Comparison of ENCODE assay signal across 11 mouse cellular contexts in the genomic region with DNA sequence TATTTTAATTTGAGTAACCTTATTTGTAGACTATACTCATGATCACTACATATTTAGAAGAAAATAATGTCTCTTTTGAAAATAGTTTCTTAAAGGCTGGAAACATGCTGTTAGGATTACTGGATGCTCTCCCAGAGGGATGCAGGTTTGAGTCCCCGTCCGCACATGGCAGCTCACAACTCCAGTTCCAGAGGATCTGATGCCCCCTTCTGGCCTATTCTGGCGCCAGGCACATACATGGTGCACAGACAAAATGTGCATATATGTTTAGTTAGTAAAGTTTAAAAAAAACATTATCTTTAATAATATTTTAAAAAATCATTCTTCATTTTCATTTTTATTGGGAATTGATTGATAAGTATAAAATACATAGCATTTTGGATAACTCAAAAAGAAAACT. TPM values are rescaled to one million over a fixed set of nuclear protein-coding genes. Genes with fewer than 3 reads are reported as not detected.
DNase-seq lines count a peak whose midpoint lies in the region; ATAC-seq and TF ChIP-seq lines count a peak whose summit lies in the region.
"Had no signal": no experiment of that assay in that cellular context is flagged by ENCODE, and none has a peak within 500 bp of the region (broad histone marks: within the 10 kb centered on the region; RNA-seq: fewer than 3 reads in every experiment).

No protein-coding gene starts in this region.

- no peak overlapping the region for H3K4me3 ChIP-seq in kidney, postnatal 0 days (replicated peaks; ENCODE audit: low read depth, low read length)
- H3K4me3 ChIP-seq in stomach, postnatal 0 days (ENCODE audit: low read depth, low read length): no peak overlapping the region
- H3K4me3 ChIP-seq: forebrain, embryonic 15.5 days; heart, embryonic 10.5 days; hindbrain, embryonic 15.5 days; neural tube, embryonic 12.5 days had no signal

- H3K36me3 ChIP-seq in kidney, postnatal 0 days (ENCODE audit: insufficient read depth, low read length): no peaks in the 10 kb centered on the region
- H3K36me3 ChIP-seq in stomach, postnatal 0 days (ENCODE audit: control insufficient read depth, insufficient read depth, low read length): no peaks in the 10 kb centered on the region
- H3K36me3 ChIP-seq: forebrain, embryonic 15.5 days had no signal

- no peaks in the 10 kb centered on the region for H3K4me1 ChIP-seq in kidney, postnatal 0 days (replicated peaks; ENCODE audit: insufficient read depth, low read length)
- no peaks in the 10 kb centered on the region for H3K4me1 ChIP-seq in stomach, postnatal 0 days (replicated peaks; ENCODE audit: control insufficient read depth, insufficient read depth)
- H3K4me1 ChIP-seq: forebrain, embryonic 15.5 days; heart, embryonic 10.5 days; hindbrain, embryonic 15.5 days; neural tube, embryonic 12.5 days had no signal

- no peak overlapping the region for H3K9ac ChIP-seq in kidney, postnatal 0 days (ENCODE audit: low read depth, low read length)
- no peak overlapping the region for H3K9ac ChIP-seq in stomach, postnatal 0 days (ENCODE audit: low read length)
- H3K9ac ChIP-seq: forebrain, embryonic 15.5 days; hindbrain, embryonic 15.5 days; neural tube, embryonic 12.5 days had no signal

- DNase-seq in kidney, postnatal 0 days (ENCODE audit: low spot score): no peak
- DNase-seq in kidney, adult 18-20 months: no peak
- DNase-seq in right cerebral cortex, postnatal 14 days: peak; percentile 20
- no peak for DNase-seq in right cerebral cortex, postnatal 36 days (ENCODE audit: low spot score in 2 of 2)
- peak; percentile 36 for DNase-seq in ZHBTc4 (ENCODE audit: low read depth, low spot score)
- no peak for DNase-seq in stomach, postnatal 0 days (ENCODE audit: low spot score)
- no peak for DNase-seq in urinary bladder, postnatal 14 days (ENCODE audit: low spot score)

- no peak overlapping the region for H3K27ac ChIP-seq in kidney, postnatal 0 days
- H3K27ac ChIP-seq in stomach, postnatal 0 days (replicated peaks): no peak overlapping the region
- H3K27ac ChIP-seq: forebrain, embryonic 15.5 days; heart, embryonic 10.5 days; hindbrain, embryonic 15.5 days; neural tube, embryonic 12.5 days had no signal

- 88% methylated on average over 3 of the region's 3 CpGs for WGBS in kidney, postnatal 0 days
- WGBS in stomach, postnatal 0 days: 78% methylated on average over 3 of the region's 3 CpGs

- no peaks in the 10 kb centered on the region for H3K27me3 ChIP-seq in kidney, postnatal 0 days (ENCODE audit: insufficient read depth, low read length)
- no peaks in the 10 kb centered on the region for H3K27me3 ChIP-seq in stomach, postnatal 0 days (ENCODE audit: control insufficient read depth, insufficient read depth, low read length)
- H3K27me3 ChIP-seq: forebrain, embryonic 15.5 days; hindbrain, embryonic 15.5 days; neural tube, embryonic 12.5 days had no signal

- H3K4me2 ChIP-seq in kidney, postnatal 0 days (ENCODE audit: low read length): no peak overlapping the region
- no peak overlapping the region for H3K4me2 ChIP-seq in stomach, postnatal 0 days (replicated peaks; ENCODE audit: low read depth)
- H3K4me2 ChIP-seq: forebrain, embryonic 15.5 days; hindbrain, embryonic 15.5 days; neural tube, embryonic 12.5 days had no signal

- TF ChIP-seq EP300 in stomach, postnatal 0 days (optimal IDR thresholded peaks at IDR 0.05): no peak

- no peaks in the 10 kb centered on the region for H3K9me3 ChIP-seq in kidney, postnatal 0 days (replicated peaks; ENCODE audit: low read length)
- H3K9me3 ChIP-seq in stomach, postnatal 0 days (ENCODE audit: control insufficient read depth, low read length): no peaks in the 10 kb centered on the region
- H3K9me3 ChIP-seq: forebrain, embryonic 15.5 days; heart, embryonic 10.5 days; hindbrain, embryonic 15.5 days; neural tube, embryonic 12.5 days had no signal

- no peak for ATAC-seq in kidney, postnatal 0 days (replicated peaks; ENCODE audit: low FRiP score, low read depth)
- no peak for ATAC-seq in stomach, postnatal 0 days (ENCODE audit: low FRiP score, low TSS enrichment)
- ATAC-seq: forebrain, embryonic 15.5 days had no signal

- peak; percentile 25; the same call in 1 of the 2 replicates for TF ChIP-seq CTCF in kidney, postnatal 0 days (IDR thresholded peaks at IDR 0.05; ENCODE audit: low read depth)
- TF ChIP-seq CTCF in stomach, postnatal 0 days (IDR thresholded peaks at IDR 0.05; ENCODE audit: low read depth): peak; percentile 48

RNA-seq across cellular contexts. Expression of a gene that starts 47.9 kb away (rescaled TPM):
- polyA plus RNA-seq in kidney, postnatal 0 days (2015; fragmentation: Nextera tagmentation; extraction: Ambion mirVana): 1.5 and 1.7 TPM in 2 replicates
- polyA plus RNA-seq in stomach, postnatal 0 days (2015; fragmentation: Nextera tagmentation; extraction: Ambion mirVana): 3.0 and 3.1 TPM in 2 replicates

Comparison
In these comparisons a context has a peak if more than half of its experiments do, and no peak if none do; other contexts are left out.
1. DNase-seq: peak in right cerebral cortex, postnatal 14 days (single experiment) and ZHBTc4 (single experiment); none in kidney, postnatal 0 days (single experiment), kidney, adult 18-20 months (single experiment), right cerebral cortex, postnatal 36 days (0 of 2), stomach, postnatal 0 days (single experiment) and urinary bladder, postnatal 14 days (single experiment).